Mouse (Mus musculus) stomach, embryonic 14.5 days (tissue): Measurements from ENCODE around the gene Eya2. TPM values are rescaled to one million over a fixed set of nuclear protein-coding genes. Genes with fewer than 3 reads are reported as not detected.
A peak's percentile ranks its signal among the peaks of the same experiment; 100 is the strongest.
"Not testable (repeated sequence)": the region's sequence is repeated elsewhere in the genome, so short reads cannot be mapped to it uniquely, and the experiment has no call there.

Experiments used
- ATAC-seq: fragments of 200-750 bp; cut with Nextera tagmentation; 2 replicates; pipeline ENCODE4 v1.8.0; 2017; ENCODE audit warnings: low read depth, moderate TSS enrichment; ENCODE audit not compliant: insufficient number of reproducible peaks, insufficient read depth, low FRiP score
- H3K27ac ChIP-seq: fragments of 300-500 bp; sonication (generic); 2 replicates; pipeline ENCODE4 v1.5.1; 2014; ENCODE audit warnings: mild to moderate bottlenecking, low read length, moderate library complexity, mixed read lengths
- H3K27me3 ChIP-seq: fragments of 300-500 bp; sonication (generic); 2 replicates; pipeline ENCODE4 v1.6.1; 2014; ENCODE audit warnings: low read length, control low read depth, mixed read lengths; ENCODE audit not compliant: control insufficient read depth, insufficient read depth
- H3K36me3 ChIP-seq: fragments of 300-500 bp; sonication (generic); 2 replicates; pipeline ENCODE4 v1.6.1; 2014; ENCODE audit warnings: mild to moderate bottlenecking, control low read depth, low read length, moderate library complexity, mixed read lengths; ENCODE audit not compliant: control insufficient read depth, insufficient read depth
- H3K4me1 ChIP-seq: fragments of 300-500 bp; sonication (generic); 2 replicates; pipeline ENCODE4 v1.6.1; 2014; ENCODE audit warnings: low read length, control low read depth, mixed read lengths; ENCODE audit not compliant: control insufficient read depth, insufficient read depth
- H3K4me2 ChIP-seq: fragments of 300-500 bp; sonication (generic); replicated peaks from 2 replicates; pipeline ENCODE4 v1.6.1; 2014; ENCODE audit warnings: low read depth, low read length, control low read depth
- H3K4me3 ChIP-seq: fragments of 300-500 bp; sonication (generic); 2 replicates; pipeline ENCODE4 v1.5.1; 2014; ENCODE audit warnings: low read depth, low read length, control low read depth
- H3K9ac ChIP-seq: fragments of 300-500 bp; sonication (generic); replicated peaks from 2 replicates; pipeline ENCODE4 v1.6.1; 2014; ENCODE audit warnings: low read depth, mild to moderate bottlenecking, control low read depth, low read length, moderate library complexity, mixed read lengths
- H3K9me3 ChIP-seq: fragments of 300-500 bp; sonication (generic); 2 replicates; pipeline ENCODE4 v1.6.1; 2016; ENCODE audit warnings: low read depth, low read length, control low read depth; ENCODE audit not compliant: control insufficient read depth
- WGBS: fragments of 180-500 bp; shearing (Covaris S2); extraction: QIAGEN DNeasy Blood & Tissue Kit; methylation state at CpG from one replicate; pipeline ENCODE4 v1.1.7; 2014; 5-methylcytosine and 5-hydroxymethylcytosine counted together
- polyA plus RNA-seq: library from polyadenylated mRNA; unstranded; fragments of >200 nt; fragmentation: Nextera tagmentation; extraction: Ambion mirVana; gene quantifications from 2 replicates; pipeline ENCODE4 v1.2.1, GENCODE M21; 2014

Eya2 gene
- polyA plus RNA-seq, 1 experiment from 2014 or later, result 15.4 TPM

DNA sequence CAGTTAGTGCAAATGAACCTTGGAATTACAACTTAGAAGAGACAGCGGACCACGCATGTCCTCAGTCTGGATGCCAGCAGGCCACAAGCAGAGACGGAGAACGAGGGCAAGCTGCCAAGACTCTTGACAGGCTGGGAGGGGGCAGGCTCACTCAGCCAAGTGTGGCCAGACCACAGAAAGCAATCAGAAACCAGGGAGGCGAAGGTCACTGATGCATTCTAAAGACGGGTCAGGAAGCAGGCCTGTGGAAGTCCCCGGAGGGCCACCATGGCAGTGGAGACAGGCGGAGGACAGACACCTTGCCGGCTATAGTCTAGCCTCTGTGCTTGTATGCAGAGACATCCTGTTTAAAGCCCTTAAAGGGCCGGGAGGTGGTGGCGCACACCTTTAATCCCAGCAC, 193.2 kb downstream of the Eya2 start:
- peaks cover 69% of the 10 kb centered on the region for H3K36me3 ChIP-seq
- no peaks in the 10 kb centered on the region for H3K4me1 ChIP-seq
- no peak overlapping the region for H3K27ac ChIP-seq
- no peak overlapping the region for H3K9ac ChIP-seq
- no peak overlapping the region for H3K4me3 ChIP-seq
- no peak overlapping the region for H3K4me2 ChIP-seq
- H3K27me3 ChIP-seq, result no peaks in the 10 kb centered on the region
- no peaks in the 10 kb centered on the region for H3K9me3 ChIP-seq
- no peak for ATAC-seq
- WGBS, result 70% methylated on average over 11 of the region's 11 CpGs

DNA sequence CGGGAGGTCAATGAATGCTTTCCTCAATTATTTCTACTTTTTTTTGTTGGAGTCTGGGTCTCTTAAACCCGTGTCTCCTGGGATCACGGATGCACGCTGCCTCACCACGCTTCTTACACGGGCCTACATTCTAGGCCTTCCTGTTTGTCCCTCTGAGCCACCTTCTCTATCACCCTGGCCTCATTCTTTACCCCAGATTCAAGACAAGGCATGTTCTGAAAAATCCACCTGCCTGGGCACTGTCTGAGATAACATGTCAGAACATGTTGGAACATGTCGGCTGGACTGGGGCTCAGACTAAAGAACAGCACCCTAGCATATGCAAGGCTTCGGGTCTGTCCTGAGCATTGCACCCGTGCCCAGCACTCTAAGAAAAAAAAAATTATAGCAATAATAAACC, 194.0 kb downstream of the Eya2 start:
- Histone ChIP-seq H3K27ac (no peak overlapping the region), H3K27me3 (no peaks in the 10 kb centered on the region), H3K9me3 (no peaks in the 10 kb centered on the region), H3K9ac (no peak overlapping the region), H3K4me3 (no peak overlapping the region), H3K36me3 (peaks cover 67% of the 10 kb centered on the region), H3K4me2 (no peak overlapping the region), H3K4me1 (no peaks in the 10 kb centered on the region)
- 97% methylated on average over 9 of the region's 9 CpGs for WGBS
- no peak for ATAC-seq

DNA sequence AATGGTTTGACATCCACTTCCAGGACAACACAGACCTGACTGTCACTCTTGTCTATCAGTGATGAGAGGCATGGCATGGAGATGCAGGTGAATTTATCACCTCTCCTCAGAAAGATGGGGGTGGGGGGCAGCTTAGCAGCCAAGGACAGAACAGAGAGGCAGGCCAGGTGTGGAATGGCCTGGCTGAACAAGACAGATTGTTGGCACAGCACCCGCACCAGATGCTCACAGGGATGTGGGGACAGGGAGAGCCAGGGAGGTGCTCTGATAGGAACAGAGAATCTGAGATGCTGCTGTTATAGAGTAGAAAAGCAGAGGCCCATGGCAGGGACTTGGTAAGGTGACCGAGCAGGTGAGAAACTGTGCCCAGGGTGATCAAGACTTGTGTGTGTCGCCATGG, 194.8 kb downstream of the Eya2 start:
- 88% methylated on average over 3 of the region's 3 CpGs for WGBS
- ATAC-seq, result no peak

GRCm38 (mm10) chr2:165791026-165791425, 196.2 kb downstream of the Eya2 start:
- Histone ChIP-seq H3K9ac (no peak overlapping the region), H3K4me3 (no peak overlapping the region), H3K4me1 (no peaks in the 10 kb centered on the region), H3K27ac (no peak overlapping the region), H3K9me3 (no peaks in the 10 kb centered on the region), H3K4me2 (no peak overlapping the region), H3K27me3 (no peaks in the 10 kb centered on the region), H3K36me3 (peaks cover 56% of the 10 kb centered on the region)
- peak; percentile 39; the same call in 1 of the 2 replicates for ATAC-seq
- WGBS, result 36% methylated on average over 7 of the region's 7 CpGs

More for the DNA sequence above, 194.8 kb downstream of the Eya2 start:
- Histone ChIP-seq H3K4me3 (no peak overlapping the region), H3K4me1 (no peaks in the 10 kb centered on the region), H3K36me3 (peaks cover 64% of the 10 kb centered on the region), H3K27ac (no peak overlapping the region), H3K9ac (no peak overlapping the region), H3K9me3 (no peaks in the 10 kb centered on the region), H3K27me3 (no peaks in the 10 kb centered on the region), H3K4me2 (no peak overlapping the region)

GRCm38 (mm10) chr2:165791657-165792056, 196.8 kb downstream of the Eya2 start:
- Histone ChIP-seq H3K36me3 (peaks cover 53% of the 10 kb centered on the region), H3K27ac (no peak overlapping the region), H3K9me3 (no peaks in the 10 kb centered on the region), H3K9ac (no peak overlapping the region), H3K27me3 (no peaks in the 10 kb centered on the region), H3K4me3 (no peak overlapping the region), H3K4me1 (no peaks in the 10 kb centered on the region), H3K4me2 (no peak overlapping the region)
- ATAC-seq, result no peak
- WGBS, result 56% methylated on average over 9 of the region's 9 CpGs

DNA sequence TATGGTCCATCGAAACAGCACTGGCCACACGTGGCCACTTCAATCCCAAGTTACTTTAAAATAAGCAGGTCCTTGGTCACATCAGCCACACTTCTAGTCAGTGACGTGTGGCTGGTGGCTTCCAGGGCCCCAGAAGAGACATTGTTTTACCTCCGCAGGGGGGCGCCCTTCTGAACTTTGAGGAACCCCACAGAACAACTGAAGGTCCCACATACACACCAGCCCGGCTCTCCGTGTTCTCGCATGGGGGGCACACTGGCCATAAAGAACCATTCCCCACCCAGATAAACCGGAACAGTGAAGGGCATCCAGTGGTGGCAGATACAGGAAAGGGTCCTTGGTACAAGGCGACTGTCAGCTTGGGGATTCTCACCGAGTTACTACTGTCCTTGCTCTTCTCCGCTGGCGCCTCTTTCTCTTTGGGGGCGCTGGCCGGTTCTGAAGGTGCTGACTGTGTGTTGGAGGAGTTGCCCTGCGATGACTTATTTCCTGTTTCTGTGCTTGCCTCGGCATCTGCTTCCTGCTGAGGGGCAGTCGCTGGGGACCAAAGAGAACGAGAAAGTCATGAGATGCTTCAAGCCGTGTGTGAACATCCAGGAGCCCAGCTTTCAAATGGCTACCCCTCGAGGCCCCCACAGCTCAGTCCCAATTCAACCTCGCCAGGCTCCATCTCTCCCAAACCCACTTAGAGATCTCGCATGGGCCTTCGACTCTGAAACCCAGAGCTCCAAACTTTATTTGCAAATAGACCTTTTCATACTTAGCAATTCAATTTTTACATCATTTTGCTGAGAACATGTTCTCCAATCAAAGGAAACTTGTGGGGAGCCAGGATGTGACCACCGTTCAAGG, 197.8 kb downstream of the Eya2 start:
- Histone ChIP-seq H3K27ac (no peak overlapping the region), H3K9me3 (no peaks in the 10 kb centered on the region), H3K4me1 (no peaks in the 10 kb centered on the region), H3K4me3 (no peak overlapping the region), H3K27me3 (no peaks in the 10 kb centered on the region), H3K36me3 (peaks cover 55% of the 10 kb centered on the region), H3K4me2 (no peak overlapping the region), H3K9ac (no peak overlapping the region)
- 88% methylated on average over 25 of the region's 25 CpGs for WGBS
- ATAC-seq, result no peak

GRCm38 (mm10) chr2:165793283-165793638, 198.4 kb downstream of the Eya2 start:
- Histone ChIP-seq H3K4me2 (no peak overlapping the region), H3K27ac (no peak overlapping the region), H3K9ac (no peak overlapping the region), H3K4me3 (no peak overlapping the region), H3K36me3 (peaks cover 56% of the 10 kb centered on the region), H3K9me3 (no peaks in the 10 kb centered on the region), H3K27me3 (no peaks in the 10 kb centered on the region), H3K4me1 (no peaks in the 10 kb centered on the region)
- WGBS, result 82% methylated on average over 3 of the region's 3 CpGs
- ATAC-seq, result no peak

GRCm38 (mm10) chr2:165797876-165798275, 203.0 kb downstream of the Eya2 start:
- 61% methylated on average over 8 of the region's 8 CpGs for WGBS
- Histone ChIP-seq H3K9me3 (no peaks in the 10 kb centered on the region), H3K36me3 (peaks cover 48% of the 10 kb centered on the region), H3K4me3 (no peak overlapping the region), H3K4me2 (no peak overlapping the region), H3K9ac (no peak overlapping the region), H3K27me3 (no peaks in the 10 kb centered on the region), H3K4me1 (no peaks in the 10 kb centered on the region), H3K27ac (no peak overlapping the region)
- no peak for ATAC-seq

- not testable (repeated sequence) for H3K4me1 ChIP-seq, H3K9ac ChIP-seq, ATAC-seq, H3K27ac ChIP-seq, H3K9me3 ChIP-seq, H3K4me3 ChIP-seq, H3K27me3 ChIP-seq, H3K4me2 ChIP-seq
- WGBS, result 88% methylated on average over 3 of the region's 3 CpGs
- peaks cover 48% of the 10 kb centered on the region for H3K36me3 ChIP-seq
These were observed 205.3 kb downstream of the Eya2 start for GRCm38 (mm10) chr2:165800174-165800573.
